Comparison of ENCODE assay signal across 8 mouse cellular contexts in genomic region chr3:37907432-37908088, GRCm38 (mm10).
DNase-seq lines count a peak whose midpoint lies in the region; ATAC-seq and TF ChIP-seq lines count a peak whose summit lies in the region.

No protein-coding gene starts in this region.

- H3K27ac ChIP-seq in hindbrain, embryonic 11.5 days (ENCODE audit: low read depth, low read length) = no peak overlapping the region
- no peak overlapping the region for H3K27ac ChIP-seq in hindbrain, embryonic 13.5 days
- H3K27ac ChIP-seq in heart, embryonic 10.5 days = peak overlapping the region; percentile 68
- H3K27ac ChIP-seq in kidney, postnatal 0 days = peak overlapping the region; percentile 84
- H3K27ac ChIP-seq in forebrain, embryonic 16.5 days (ENCODE audit: low read length) = no peak overlapping the region

- no peaks in the 10 kb centered on the region for H3K36me3 ChIP-seq in hindbrain, embryonic 11.5 days (ENCODE audit: control insufficient read depth, insufficient read depth, low read length)
- no peaks in the 10 kb centered on the region for H3K36me3 ChIP-seq in hindbrain, embryonic 13.5 days
- no peaks in the 10 kb centered on the region for H3K36me3 ChIP-seq in heart, embryonic 10.5 days
- no peaks in the 10 kb centered on the region for H3K36me3 ChIP-seq in kidney, postnatal 0 days (ENCODE audit: insufficient read depth, low read length)
- H3K36me3 ChIP-seq in forebrain, embryonic 16.5 days (ENCODE audit: control insufficient read depth, insufficient read depth) = no peaks in the 10 kb centered on the region

- H3K4me1 ChIP-seq in hindbrain, embryonic 11.5 days (replicated peaks; ENCODE audit: control insufficient read depth, insufficient read depth, low read length) = peaks cover 10% of the 10 kb centered on the region
- H3K4me1 ChIP-seq in hindbrain, embryonic 13.5 days (replicated peaks) = peaks cover 11% of the 10 kb centered on the region
- peaks cover 21% of the 10 kb centered on the region for H3K4me1 ChIP-seq in heart, embryonic 10.5 days
- peaks cover 20% of the 10 kb centered on the region for H3K4me1 ChIP-seq in kidney, postnatal 0 days (replicated peaks; ENCODE audit: insufficient read depth, low read length)
- H3K4me1 ChIP-seq in forebrain, embryonic 16.5 days (replicated peaks; ENCODE audit: control insufficient read depth, insufficient read depth, low read length) = no peaks in the 10 kb centered on the region

- H3K9ac ChIP-seq in hindbrain, embryonic 11.5 days (ENCODE audit: low read depth, low read length) = no peak overlapping the region
- H3K9ac ChIP-seq in hindbrain, embryonic 13.5 days = no peak overlapping the region
- H3K9ac ChIP-seq in kidney, postnatal 0 days (ENCODE audit: low read depth, low read length) = no peak overlapping the region
- no peak overlapping the region for H3K9ac ChIP-seq in forebrain, embryonic 16.5 days (replicated peaks; ENCODE audit: low read depth, low read length)

- no peak overlapping the region for H3K4me2 ChIP-seq in hindbrain, embryonic 11.5 days (replicated peaks; ENCODE audit: low read depth, low read length)
- H3K4me2 ChIP-seq in hindbrain, embryonic 13.5 days = no peak overlapping the region
- peak overlapping the region; percentile 23; the same call in 1 of the 2 replicates for H3K4me2 ChIP-seq in kidney, postnatal 0 days (ENCODE audit: low read length)
- H3K4me2 ChIP-seq in forebrain, embryonic 16.5 days (ENCODE audit: low read length) = no peak overlapping the region

- peak; percentile 33 for DNase-seq in hindbrain, embryonic 11.5 days (ENCODE audit: low spot score)
- no peak for DNase-seq in heart, embryonic 10.5 days (ENCODE audit: low spot score)
- peak; percentile 95 for DNase-seq in kidney, postnatal 0 days (ENCODE audit: low spot score)
- DNase-seq in lung, postnatal 10 days = peak; percentile 83
- DNase-seq in urinary bladder, postnatal 4 days (ENCODE audit: low spot score in 2 of 2) = peak; percentile 41 to 61
- DNase-seq in cerebellum, adult 8-10 months = no peak

- peak; percentile 57; the same call in 1 of the 2 replicates for ATAC-seq in hindbrain, embryonic 11.5 days (ENCODE audit: low FRiP score)
- ATAC-seq in hindbrain, embryonic 13.5 days (ENCODE audit: low FRiP score) = no peak
- ATAC-seq in kidney, postnatal 0 days (replicated peaks; ENCODE audit: low FRiP score, low read depth) = peak; percentile 83
- ATAC-seq in forebrain, embryonic 16.5 days = no peak

- WGBS in hindbrain, embryonic 11.5 days = 24% methylated on average over 14 of the region's 14 CpGs
- 31% methylated on average over 14 of the region's 14 CpGs for WGBS in hindbrain, embryonic 13.5 days
- WGBS in heart, embryonic 10.5 days = 23% methylated on average over 14 of the region's 14 CpGs
- WGBS in kidney, postnatal 0 days = 5% methylated on average over 14 of the region's 14 CpGs
- WGBS in forebrain, embryonic 16.5 days = 74% methylated on average over 14 of the region's 14 CpGs

- no peak overlapping the region for H3K4me3 ChIP-seq in hindbrain, embryonic 11.5 days (ENCODE audit: low read depth, low read length)
- no peak overlapping the region for H3K4me3 ChIP-seq in hindbrain, embryonic 13.5 days
- H3K4me3 ChIP-seq in heart, embryonic 10.5 days = no peak overlapping the region
- no peak overlapping the region for H3K4me3 ChIP-seq in kidney, postnatal 0 days (replicated peaks; ENCODE audit: low read depth, low read length)
- H3K4me3 ChIP-seq in forebrain, embryonic 16.5 days (replicated peaks; ENCODE audit: low read length) = no peak overlapping the region

- H3K9me3 ChIP-seq in hindbrain, embryonic 11.5 days (ENCODE audit: control insufficient read depth, low read length) = no peaks in the 10 kb centered on the region
- 0 out of 2 replicates have a peak, but pooled peaks cover 6% of the 10 kb centered on the region for H3K9me3 ChIP-seq in hindbrain, embryonic 13.5 days
- no peaks in the 10 kb centered on the region for H3K9me3 ChIP-seq in heart, embryonic 10.5 days
- H3K9me3 ChIP-seq in kidney, postnatal 0 days (replicated peaks; ENCODE audit: low read length) = no peaks in the 10 kb centered on the region
- no peaks in the 10 kb centered on the region for H3K9me3 ChIP-seq in forebrain, embryonic 16.5 days (ENCODE audit: control insufficient read depth, low read length)

- TF ChIP-seq CTCF in kidney, postnatal 0 days (IDR thresholded peaks at IDR 0.05; ENCODE audit: low read depth) = no peak

- no peaks in the 10 kb centered on the region for H3K27me3 ChIP-seq in hindbrain, embryonic 11.5 days (ENCODE audit: control insufficient read depth, insufficient read depth, low read length)
- H3K27me3 ChIP-seq in hindbrain, embryonic 13.5 days = peaks cover 29% of the 10 kb centered on the region
- no peaks in the 10 kb centered on the region for H3K27me3 ChIP-seq in heart, embryonic 10.5 days (ENCODE audit: insufficient read depth, poor library complexity, severe bottlenecking)
- H3K27me3 ChIP-seq in kidney, postnatal 0 days (ENCODE audit: insufficient read depth, low read length) = no peaks in the 10 kb centered on the region
- no peaks in the 10 kb centered on the region for H3K27me3 ChIP-seq in forebrain, embryonic 16.5 days (replicated peaks; ENCODE audit: control insufficient read depth, insufficient read depth, low read length)

Comparison
In these comparisons a context has a peak if more than half of its experiments do, and no peak if none do; other contexts are left out.
1. ATAC-seq: peak in hindbrain, embryonic 11.5 days (single experiment) and kidney, postnatal 0 days (single experiment); none in hindbrain, embryonic 13.5 days (single experiment) and forebrain, embryonic 16.5 days (single experiment).
2. DNase-seq: peak in hindbrain, embryonic 11.5 days (single experiment), kidney, postnatal 0 days (single experiment), lung, postnatal 10 days (single experiment) and urinary bladder, postnatal 4 days (2 of 2); none in heart, embryonic 10.5 days (single experiment) and cerebellum, adult 8-10 months (single experiment).
3. H3K27ac ChIP-seq: peak in heart, embryonic 10.5 days (single experiment) and kidney, postnatal 0 days (single experiment); none in hindbrain, embryonic 11.5 days (single experiment), hindbrain, embryonic 13.5 days (single experiment) and forebrain, embryonic 16.5 days (single experiment).